Mouse (Mus musculus) hindbrain, embryonic 14.5 days (tissue): ENCODE measurements around the gene Aamp. TPM values are rescaled to one million over a fixed set of nuclear protein-coding genes. Genes with fewer than 3 reads are reported as not detected.
"Not testable (repeated sequence)": the region's sequence is repeated elsewhere in the genome, so short reads cannot be mapped to it uniquely, and the experiment has no call there.

Experiments
- ATAC-seq: fragments of 200-750 bp; cut with Nextera tagmentation; 2 replicates; pipeline ENCODE4 v1.8.0; 2017; ENCODE audit warnings: moderate number of reproducible peaks, mild to moderate bottlenecking, moderate TSS enrichment, moderate library complexity; ENCODE audit not compliant: low FRiP score
- DNase-seq: peaks from one replicate; pipeline ENCODE4 v3.0.0-alpha.2; 2015; ENCODE audit warnings: low spot score
- H3K27ac ChIP-seq: fragments of 300-500 bp; sonication (generic); 2 replicates; pipeline ENCODE4 v1.5.1; 2014; ENCODE audit warnings: mild to moderate bottlenecking, moderate library complexity
- H3K27me3 ChIP-seq: fragments of 300-500 bp; sonication (generic); 2 replicates; pipeline ENCODE4 v1.6.1; 2014; ENCODE audit warnings: mild to moderate bottlenecking, low read length, mixed read lengths; ENCODE audit not compliant: control insufficient read depth, insufficient read depth
- H3K36me3 ChIP-seq: fragments of 300-500 bp; sonication (generic); replicated peaks from 2 replicates; pipeline ENCODE4 v1.6.1; 2014; ENCODE audit not compliant: control insufficient read depth, insufficient read depth
- H3K4me1 ChIP-seq: fragments of 300-500 bp; sonication (generic); replicated peaks from 2 replicates; pipeline ENCODE4 v1.6.1; 2014; ENCODE audit warnings: antibody characterized with exemption, low read length, mixed read lengths; ENCODE audit not compliant: control insufficient read depth, insufficient read depth
- H3K4me2 ChIP-seq: fragments of 300-500 bp; sonication (generic); replicated peaks from 2 replicates; pipeline ENCODE4 v1.6.1; 2014; ENCODE audit warnings: mild to moderate bottlenecking, moderate library complexity
- H3K4me3 ChIP-seq: fragments of 300-500 bp; sonication (generic); replicated peaks from 2 replicates; pipeline ENCODE4 v1.5.1; 2014; ENCODE audit warnings: mild to moderate bottlenecking, low read length
- H3K9ac ChIP-seq: fragments of 300-500 bp; sonication (generic); 2 replicates; pipeline ENCODE4 v1.6.1; 2014
- H3K9me3 ChIP-seq: fragments of 300-500 bp; sonication (generic); 2 replicates; pipeline ENCODE4 v1.6.1; 2016; ENCODE audit warnings: low read length; ENCODE audit not compliant: control insufficient read depth
- WGBS: fragments of 180-500 bp; shearing (Covaris S2); extraction: QIAGEN DNeasy Blood & Tissue Kit; methylation state at CpG from one replicate; pipeline ENCODE4 v1.1.7; 2014; 5-methylcytosine and 5-hydroxymethylcytosine counted together
- polyA plus RNA-seq: library from polyadenylated mRNA; unstranded; fragments of >200 nt; fragmentation: Nextera tagmentation; extraction: Ambion mirVana; gene quantifications from 2 replicates; pipeline ENCODE4 v1.2.1, GENCODE M21; 2014

Aamp gene
- 188 and 201 TPM in 2 replicates for polyA plus RNA-seq

- Histone ChIP-seq H3K4me2 (peak within 1 kb of the TSS; percentile 82), H3K27ac (peak within 1 kb of the TSS; percentile 82), H3K4me3 (peak within 1 kb of the TSS; percentile 89), H3K9ac (peak within 1 kb of the TSS; percentile 87), H3K9me3 (no peaks in the 10 kb centered on the region), H3K4me1 (peaks cover 12% of the 10 kb centered on the region; the same call in 1 of the 2 replicates), H3K27me3 (no peaks in the 10 kb centered on the region), H3K36me3 (peaks cover 43% of the 10 kb centered on the region)
- peak; percentile 99 for DNase-seq
- peak; percentile 98 for ATAC-seq
- WGBS: under 1% methylated on average over 56 of the region's 56 CpGs
Observed at GRCm38 (mm10) chr1:74284543-74285160, at the start of gene Aamp, which contains the start of gene Pnkd. TSS of gene Aamp (minus strand) at chr1:74284738. TSS of gene Pnkd (plus strand) at chr1:74284930.

GRCm38 (mm10) chr1:74332930-74333329 is 48.4 kb upstream of the Aamp start:
- ATAC-seq: no peak
- peaks cover 13% of the 10 kb centered on the region for H3K4me1 ChIP-seq
- peak overlapping the region; percentile 43 for H3K4me3 ChIP-seq
- DNase-seq: peak; percentile 30
- H3K36me3 ChIP-seq: peaks cover 7% of the 10 kb centered on the region; the same call in 1 of the 2 replicates
- H3K9me3 ChIP-seq: no peaks in the 10 kb centered on the region
- 3% methylated on average over 9 of the region's 9 CpGs for WGBS
- H3K27me3 ChIP-seq: no peaks in the 10 kb centered on the region
- peak overlapping the region; percentile 80 for H3K27ac ChIP-seq
- H3K4me2 ChIP-seq: peak overlapping the region; percentile 85
- H3K9ac ChIP-seq: peak overlapping the region; percentile 58

GRCm38 (mm10) chr1:74332241-74332763 is 47.8 kb upstream of the Aamp start:
- Histone ChIP-seq H3K4me3 (peak overlapping the region; percentile 43), H3K9me3 (no peaks in the 10 kb centered on the region), H3K4me1 (peaks cover 13% of the 10 kb centered on the region), H3K27ac (peak overlapping the region; percentile 80), H3K36me3 (peaks cover 7% of the 10 kb centered on the region; the same call in 1 of the 2 replicates), H3K27me3 (no peaks in the 10 kb centered on the region), H3K9ac (peak overlapping the region; percentile 58), H3K4me2 (peak overlapping the region; percentile 85)
- WGBS: 0% methylated on average over 33 of the region's 36 CpGs
- ATAC-seq (peak; percentile 95), DNase-seq (peak; percentile 97)

GRCm38 (mm10) chr1:74331046-74331681 is 46.6 kb upstream of the Aamp start:
- WGBS: 81% methylated on average over 4 of the region's 4 CpGs
- Histone ChIP-seq H3K4me3 (no peak overlapping the region), H3K9ac (no peak overlapping the region), H3K9me3 (no peaks in the 10 kb centered on the region), H3K4me1 (peaks cover 13% of the 10 kb centered on the region), H3K36me3 (peaks cover 7% of the 10 kb centered on the region; the same call in 1 of the 2 replicates), H3K27ac (no peak overlapping the region), H3K4me2 (no peak overlapping the region), H3K27me3 (no peaks in the 10 kb centered on the region)
- DNase-seq (no peak), ATAC-seq (no peak)

- WGBS: 81% methylated on average over 7 of the region's 7 CpGs
- Histone ChIP-seq H3K4me1 (peaks cover 8% of the 10 kb centered on the region), H3K27me3 (no peaks in the 10 kb centered on the region), H3K27ac (no peak overlapping the region), H3K36me3 (peaks cover 7% of the 10 kb centered on the region; the same call in 1 of the 2 replicates), H3K9ac (no peak overlapping the region), H3K4me2 (no peak overlapping the region), H3K4me3 (no peak overlapping the region), H3K9me3 (no peaks in the 10 kb centered on the region)
- no peak for ATAC-seq
- DNase-seq: no peak
Observed at GRCm38 (mm10) chr1:74329899-74330431, 45.4 kb upstream of the Aamp start.

GRCm38 (mm10) chr1:74326916-74327315 is 42.4 kb upstream of the Aamp start:
- H3K4me1 ChIP-seq, H3K4me3 ChIP-seq, H3K27me3 ChIP-seq, ATAC-seq, H3K36me3 ChIP-seq, DNase-seq, H3K4me2 ChIP-seq, H3K9me3 ChIP-seq, H3K9ac ChIP-seq, H3K27ac ChIP-seq: not testable (repeated sequence)
- 75% methylated on average over 2 of the region's 2 CpGs for WGBS

GRCm38 (mm10) chr1:74321396-74321795 is 36.9 kb upstream of the Aamp start:
- no peak overlapping the region for H3K27ac ChIP-seq
- 87% methylated on average over 3 of the region's 3 CpGs for WGBS
- H3K4me1 ChIP-seq: no peaks in the 10 kb centered on the region
- DNase-seq (no peak), ATAC-seq (no peak)
- H3K36me3 ChIP-seq: no peaks in the 10 kb centered on the region
- no peak overlapping the region for H3K4me3 ChIP-seq
- H3K9ac ChIP-seq: no peak overlapping the region
- H3K27me3 ChIP-seq: no peaks in the 10 kb centered on the region
- H3K9me3 ChIP-seq: no peaks in the 10 kb centered on the region
- no peak overlapping the region for H3K4me2 ChIP-seq

- DNase-seq (no peak), ATAC-seq (no peak)
- 92% methylated on average over 3 of the region's 3 CpGs for WGBS
- no peak overlapping the region for H3K9ac ChIP-seq
- H3K9me3 ChIP-seq: no peaks in the 10 kb centered on the region
- H3K4me1 ChIP-seq: no peaks in the 10 kb centered on the region
- no peak overlapping the region for H3K4me2 ChIP-seq
- H3K4me3 ChIP-seq: no peak overlapping the region
- H3K27ac ChIP-seq: no peak overlapping the region
- no peaks in the 10 kb centered on the region for H3K36me3 ChIP-seq
- no peaks in the 10 kb centered on the region for H3K27me3 ChIP-seq
Observed at GRCm38 (mm10) chr1:74318711-74319110, 34.2 kb upstream of the Aamp start.

- no peak for ATAC-seq
- Histone ChIP-seq H3K9ac (no peak overlapping the region), H3K4me1 (no peaks in the 10 kb centered on the region), H3K4me2 (no peak overlapping the region), H3K9me3 (no peaks in the 10 kb centered on the region), H3K27ac (no peak overlapping the region), H3K36me3 (no peaks in the 10 kb centered on the region), H3K27me3 (no peaks in the 10 kb centered on the region), H3K4me3 (no peak overlapping the region)
- WGBS: 86% methylated on average over 4 of the region's 4 CpGs
- DNase-seq: no peak
Observed at GRCm38 (mm10) chr1:74316114-74316827, 31.7 kb upstream of the Aamp start.
